Mouse (Mus musculus): Measurements from ENCODE around the gene Itgb7.

The Itgb7 gene

DNA sequence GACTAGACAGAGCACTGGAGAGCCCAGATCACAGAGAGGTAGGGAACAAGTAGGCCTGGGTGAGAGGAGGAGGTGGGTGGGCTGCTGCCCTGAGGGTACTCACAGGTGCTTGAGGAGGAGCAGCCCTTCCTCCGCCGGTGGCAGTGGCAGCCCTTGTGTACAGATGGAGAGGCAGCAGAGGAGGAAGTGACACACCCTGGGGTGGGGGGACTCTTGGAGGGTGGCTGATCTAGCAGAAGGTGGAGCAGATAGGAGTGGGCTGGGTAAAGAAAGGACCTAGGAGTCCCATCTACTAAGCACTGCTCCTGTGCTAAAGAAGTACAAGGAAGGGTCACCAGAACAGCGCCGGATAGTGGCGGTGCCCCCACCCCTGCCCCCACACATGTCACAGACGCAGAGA lies at the start of gene Itgb7:
Gene Itgb7 (minus strand): TSS at position 197 of the 400 bp plus-strand sequence.
- in situ Hi-C loops (cut with MboI, MseI): no loop called here

DNA sequence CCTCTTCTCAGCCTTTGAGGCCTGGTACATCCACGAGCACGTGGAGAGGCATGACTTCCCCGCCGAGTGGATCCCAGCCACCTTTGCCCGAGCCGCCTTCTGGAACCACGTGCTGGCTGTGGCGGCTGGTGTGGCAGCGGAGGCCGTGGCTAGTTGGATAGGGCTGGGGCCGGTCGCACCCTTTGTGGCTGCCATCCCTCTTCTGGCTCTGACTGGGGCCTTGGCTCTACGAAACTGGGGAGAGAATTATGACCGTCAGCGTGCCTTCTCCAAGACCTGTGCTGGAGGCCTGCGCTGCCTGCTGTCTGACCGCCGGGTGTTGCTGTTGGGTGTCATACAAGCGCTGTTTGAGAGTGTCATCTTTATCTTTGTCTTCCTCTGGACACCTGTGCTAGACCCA lies 48.9 kb upstream of the Itgb7 start:
- in situ Hi-C loops (cut with MboI, MseI): no loop called here

DNA sequence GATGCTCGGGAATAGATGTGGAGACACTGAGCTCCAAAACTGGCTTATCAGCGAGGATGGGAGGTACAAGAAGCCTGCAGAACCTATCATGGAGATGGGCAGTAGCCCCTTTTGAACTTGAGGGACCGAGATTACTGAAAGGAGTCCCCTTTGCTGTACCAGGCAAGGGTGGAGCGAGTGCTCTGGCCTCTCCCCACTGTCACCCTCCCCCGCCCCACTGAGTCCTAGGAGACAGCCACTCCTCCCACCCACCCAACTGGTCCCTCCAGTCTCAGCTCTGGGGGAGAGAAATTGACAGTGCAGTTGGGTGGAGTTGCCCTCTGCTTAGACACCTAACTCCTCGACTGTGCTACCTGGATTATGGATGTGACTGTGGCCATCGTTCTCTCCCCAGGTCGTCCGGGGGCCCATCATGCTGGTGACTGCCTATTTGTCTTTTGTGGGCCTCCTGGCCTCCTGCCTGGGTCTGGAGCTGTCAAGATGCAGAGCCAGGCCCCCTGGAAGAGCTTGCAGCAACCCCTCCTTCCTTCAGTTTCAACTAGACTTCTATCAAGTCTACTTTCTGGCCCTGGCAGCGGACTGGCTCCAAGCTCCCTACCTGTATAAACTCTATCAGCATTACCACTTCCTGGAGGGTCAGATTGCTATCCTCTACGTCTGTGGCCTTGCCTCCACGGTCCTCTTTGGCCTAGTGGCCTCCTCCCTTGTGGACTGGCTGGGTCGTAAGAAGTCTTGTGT lies 48.2 kb upstream of the Itgb7 start:
- in situ Hi-C loops (cut with MboI, MseI): no loop called here

DNA sequence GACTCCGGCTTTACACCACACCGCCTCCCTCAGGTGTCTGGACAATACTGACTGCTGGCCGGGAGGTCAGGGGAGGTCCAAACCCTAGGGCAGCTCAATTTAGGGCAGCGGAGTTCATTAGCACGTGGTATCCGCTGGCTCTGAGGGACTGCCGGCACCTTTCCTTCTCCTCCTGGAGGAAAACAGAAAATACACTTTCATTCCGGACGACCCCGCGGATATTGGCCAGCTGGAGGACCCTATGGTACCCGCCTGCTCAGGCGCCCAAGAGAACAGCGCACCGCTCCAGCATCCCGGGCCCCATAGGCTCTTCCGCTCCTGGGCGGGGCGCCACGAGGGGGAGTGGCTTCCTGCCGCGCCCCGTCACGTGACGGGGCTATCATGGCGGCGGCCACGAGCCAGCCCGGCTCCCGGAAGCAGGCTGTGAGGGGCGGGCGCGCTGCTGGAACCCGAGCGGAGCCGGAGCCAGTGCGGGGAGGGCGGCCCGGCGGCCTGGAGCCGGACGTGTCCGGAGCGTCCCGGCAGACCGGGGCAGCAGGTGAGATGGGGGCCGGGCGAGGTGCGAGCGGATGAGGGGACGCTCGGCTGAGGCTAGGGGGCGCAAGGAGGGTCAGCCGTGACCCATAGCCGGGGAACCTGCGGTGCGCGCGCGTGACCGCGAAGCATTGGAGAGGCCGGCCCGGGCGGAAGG lies 47.5 kb upstream of the Itgb7 start, which contains the start of gene Mfsd5:
Gene Mfsd5 (plus strand): TSS at position 363 of the 691 bp plus-strand sequence.
- in situ Hi-C loops (cut with MboI, MseI): no loop called here

DNA sequence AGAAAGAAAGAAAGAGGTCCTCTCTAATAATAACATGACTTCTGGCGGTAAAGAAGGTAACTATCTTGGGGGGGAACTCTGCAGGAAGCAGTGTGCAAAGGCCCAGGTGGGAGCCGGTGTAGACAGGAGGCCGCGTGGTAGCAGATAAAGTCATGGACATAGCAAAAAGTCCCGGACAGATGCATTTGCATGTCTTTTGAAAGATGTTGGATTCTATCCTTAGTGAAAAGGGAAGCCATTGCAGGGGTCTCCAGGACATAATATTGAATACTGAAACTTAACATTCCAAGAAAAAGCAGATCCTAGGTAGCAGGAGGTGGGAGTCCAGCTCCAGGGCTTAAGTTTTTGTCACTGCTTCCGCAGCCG lies 47.0 kb upstream of the Itgb7 start:
- in situ Hi-C loops (cut with MboI, MseI): no loop called here

DNA sequence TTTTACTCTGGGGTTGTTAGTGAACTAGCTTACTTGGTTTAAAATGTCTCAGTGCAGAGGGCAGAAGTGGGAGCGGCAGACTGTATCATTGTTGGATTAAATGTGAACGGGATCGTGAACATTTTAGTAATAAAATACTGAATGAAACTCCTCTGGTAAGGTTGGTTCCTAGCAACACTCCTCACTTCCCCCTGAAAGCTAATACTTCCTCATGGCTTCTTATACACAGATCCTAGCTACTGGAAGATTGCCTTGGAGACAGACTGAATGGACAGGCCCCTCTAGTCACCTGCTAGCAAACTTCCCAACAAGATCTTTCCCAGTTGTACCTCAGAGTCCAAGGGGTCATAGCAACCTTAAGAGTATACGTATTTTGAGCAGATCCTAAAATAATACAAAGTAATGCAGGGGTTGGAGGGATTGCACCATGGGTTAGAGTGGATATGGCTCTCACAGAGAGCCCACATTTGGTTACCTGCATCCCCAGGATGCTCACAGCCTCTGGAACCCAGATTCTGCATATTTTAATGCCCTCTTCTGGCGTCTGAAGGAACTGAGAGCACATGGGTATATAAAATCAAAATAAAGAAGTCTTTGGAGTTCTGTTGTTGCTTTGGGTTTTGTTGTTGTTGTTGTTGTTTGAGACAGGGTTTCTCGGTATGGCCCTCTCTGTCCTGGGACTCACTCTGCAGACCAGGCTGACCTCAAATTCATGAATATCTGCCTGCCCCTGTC lies 42.4 kb upstream of the Itgb7 start:
- in situ Hi-C loops (cut with MboI, MseI): no loop called here

DNA sequence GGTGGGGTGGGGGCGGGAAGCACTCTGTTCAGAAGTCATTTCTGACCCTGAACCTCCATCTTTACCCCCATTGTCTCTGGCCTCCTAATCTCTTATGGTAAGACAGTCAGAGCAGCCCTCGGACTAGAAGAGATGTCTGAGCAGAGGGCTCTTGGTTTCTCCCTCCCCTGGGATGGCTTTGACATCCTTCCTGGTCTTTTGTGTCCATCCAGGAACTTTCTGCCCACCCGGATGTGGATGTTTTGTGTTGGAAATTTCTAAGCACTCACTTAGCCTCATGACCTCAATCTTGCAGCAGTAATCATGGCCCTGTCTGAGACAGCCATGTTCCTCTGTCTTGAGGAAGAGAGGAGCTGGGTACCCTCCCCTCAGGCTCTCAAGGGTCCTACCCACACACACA lies 39.7 kb upstream of the Itgb7 start:
- in situ Hi-C loops (cut with MboI, MseI): no loop called here

DNA sequence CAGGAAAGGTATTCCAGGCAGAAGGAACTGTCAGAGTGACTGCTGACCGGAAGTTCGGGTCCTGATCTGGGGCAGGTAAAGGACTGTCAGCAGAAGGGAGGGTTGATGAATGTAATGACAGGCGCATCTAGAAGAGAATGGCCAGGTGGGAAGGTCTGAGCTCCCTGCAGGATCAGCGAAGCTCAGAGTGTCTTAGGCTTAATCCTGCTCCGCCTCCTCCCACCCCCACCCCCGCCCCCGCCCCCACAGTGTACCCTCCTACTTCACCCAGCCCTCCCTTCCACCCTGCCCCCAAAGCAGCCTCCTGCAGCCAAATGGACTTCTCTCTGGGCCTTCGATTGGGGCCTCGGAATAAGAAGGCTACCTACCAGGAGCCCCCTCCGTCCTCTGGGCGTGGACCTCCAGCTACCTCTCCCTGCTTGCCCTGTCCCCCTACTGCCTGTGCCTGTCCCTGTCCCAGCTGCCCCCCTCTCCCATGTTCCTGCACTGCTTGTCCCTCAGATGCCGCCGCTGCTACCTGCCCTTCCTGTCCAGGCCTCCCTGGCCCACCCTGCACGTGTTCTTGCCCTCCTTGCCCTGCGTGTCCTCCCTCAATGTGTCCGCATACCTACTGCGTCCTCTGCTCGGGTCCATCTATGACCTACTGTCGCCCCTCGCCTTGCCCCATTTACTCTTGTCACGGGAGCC lies 38.7 kb upstream of the Itgb7 start, which contains the start of gene Gm9918:
Gene Gm9918 (plus strand): TSS at position 290 of the 687 bp plus-strand sequence.
- in situ Hi-C loops (cut with MboI, MseI): no loop called here

DNA sequence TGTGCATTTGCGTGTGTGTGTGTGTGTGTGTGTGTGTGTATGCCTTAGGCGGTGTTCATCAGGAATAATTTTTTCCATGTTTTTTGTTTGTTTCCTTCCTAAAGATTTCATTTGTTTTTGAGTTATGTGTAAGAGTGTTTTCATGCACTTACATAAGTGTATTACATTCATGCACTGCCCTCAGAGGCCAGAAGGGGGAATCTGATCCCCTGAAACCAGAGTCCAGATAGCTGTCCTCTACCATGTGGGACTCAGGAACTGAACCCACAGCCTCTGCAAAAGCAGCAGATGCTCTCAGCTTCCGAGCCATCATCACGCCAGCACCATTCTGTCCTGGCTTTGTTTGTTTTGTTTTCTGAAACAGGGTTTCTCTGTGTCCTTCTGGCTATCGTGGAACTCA lies 33.8 kb upstream of the Itgb7 start:
- in situ Hi-C loops (cut with MboI, MseI): no loop called here

DNA sequence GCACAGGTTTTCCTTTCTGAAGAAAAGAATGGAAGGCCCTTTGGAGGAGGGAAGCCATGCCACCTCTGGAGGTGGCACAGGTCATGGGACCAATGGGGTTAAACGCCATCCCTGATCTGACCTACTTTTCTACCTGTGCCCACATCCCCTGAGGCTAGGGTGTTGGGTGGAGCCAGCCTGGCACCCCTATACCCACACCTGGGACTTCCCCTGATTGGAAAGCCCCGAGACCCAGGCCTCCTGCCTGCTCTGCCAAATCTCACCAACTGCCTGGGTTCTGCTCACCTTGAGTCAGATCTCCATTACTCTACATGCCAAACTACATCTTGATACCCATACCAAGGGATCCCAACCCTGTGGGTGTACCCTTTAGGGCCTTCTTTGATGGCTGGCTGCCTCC lies 31.3 kb upstream of the Itgb7 start:
- in situ Hi-C loops (cut with MboI, MseI): no loop called here

DNA sequence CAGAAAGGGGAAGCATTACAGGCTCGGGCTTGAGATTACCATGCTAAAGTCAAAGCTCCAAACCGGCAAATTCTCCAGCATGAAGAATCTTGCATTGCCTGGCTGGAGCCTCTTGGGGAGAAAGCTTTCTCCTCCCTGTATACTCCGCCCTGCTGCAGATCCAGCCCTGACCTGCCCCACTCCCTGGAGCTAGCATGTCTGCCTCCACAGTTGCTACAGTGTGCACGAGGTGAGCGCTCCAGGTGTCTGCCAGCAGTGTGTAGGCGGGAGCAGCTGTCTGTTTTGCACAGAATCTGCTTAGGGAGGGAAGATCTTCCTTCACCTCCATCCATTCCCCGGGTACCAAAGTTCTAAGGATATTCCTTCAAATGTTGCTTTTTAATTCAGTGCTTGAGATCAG lies 30.8 kb upstream of the Itgb7 start:
- in situ Hi-C loops (cut with MboI, MseI): no loop called here

DNA sequence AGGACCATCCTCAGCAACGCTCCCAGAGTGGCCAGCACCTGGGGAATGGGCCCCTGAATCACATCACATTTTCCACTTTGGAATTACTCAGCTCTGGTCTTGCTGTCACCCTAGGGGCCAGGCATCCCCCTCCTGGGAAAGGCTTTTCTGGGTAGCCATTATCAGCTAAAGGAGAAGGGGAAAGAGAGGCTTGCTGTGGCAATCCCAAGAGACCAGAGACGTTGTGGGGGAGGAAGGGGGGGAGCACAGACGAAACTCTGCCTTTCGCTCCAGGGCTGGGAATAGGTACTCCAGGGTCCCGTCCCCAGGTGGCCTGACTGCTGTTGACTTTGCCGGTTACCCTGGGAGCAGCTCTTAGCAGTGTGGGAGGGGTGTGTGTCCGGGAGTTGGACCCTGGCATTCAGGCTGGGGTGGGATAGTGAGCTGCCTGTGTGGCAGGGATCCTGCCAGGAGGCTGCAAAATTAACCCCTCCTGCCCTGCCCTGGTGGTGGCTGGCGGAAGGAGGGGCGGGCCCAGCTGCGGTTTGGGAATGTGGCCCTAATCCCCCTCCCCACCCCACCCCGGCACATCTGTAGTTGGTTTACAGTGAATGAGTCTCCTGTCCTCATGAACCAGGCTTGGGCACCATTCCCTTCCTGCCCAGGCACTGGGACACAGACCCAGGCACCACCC lies 27.0 kb upstream of the Itgb7 start:
- in situ Hi-C loops (cut with MboI, MseI): no loop called here

DNA sequence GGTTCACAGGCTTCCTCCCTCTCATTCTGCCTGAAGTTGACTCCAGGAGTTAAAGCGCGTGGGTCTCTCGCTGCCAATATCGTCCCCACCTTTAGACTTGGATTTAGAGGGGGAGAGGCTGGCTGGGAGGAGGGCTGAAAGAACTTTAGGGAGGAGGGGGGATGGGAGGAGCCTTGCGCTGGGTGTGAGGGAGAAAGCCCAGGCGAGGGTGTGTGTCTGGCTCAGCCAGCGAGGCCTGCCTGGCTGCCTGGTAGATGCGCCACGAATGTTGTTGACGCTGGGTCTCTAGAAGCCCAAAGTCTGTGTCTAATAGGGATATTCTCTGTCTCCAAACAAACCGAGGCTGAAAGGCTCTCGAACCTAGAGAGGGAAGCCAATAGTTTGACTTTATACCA lies 26.3 kb upstream of the Itgb7 start:
- in situ Hi-C loops (cut with MboI, MseI): no loop called here

DNA sequence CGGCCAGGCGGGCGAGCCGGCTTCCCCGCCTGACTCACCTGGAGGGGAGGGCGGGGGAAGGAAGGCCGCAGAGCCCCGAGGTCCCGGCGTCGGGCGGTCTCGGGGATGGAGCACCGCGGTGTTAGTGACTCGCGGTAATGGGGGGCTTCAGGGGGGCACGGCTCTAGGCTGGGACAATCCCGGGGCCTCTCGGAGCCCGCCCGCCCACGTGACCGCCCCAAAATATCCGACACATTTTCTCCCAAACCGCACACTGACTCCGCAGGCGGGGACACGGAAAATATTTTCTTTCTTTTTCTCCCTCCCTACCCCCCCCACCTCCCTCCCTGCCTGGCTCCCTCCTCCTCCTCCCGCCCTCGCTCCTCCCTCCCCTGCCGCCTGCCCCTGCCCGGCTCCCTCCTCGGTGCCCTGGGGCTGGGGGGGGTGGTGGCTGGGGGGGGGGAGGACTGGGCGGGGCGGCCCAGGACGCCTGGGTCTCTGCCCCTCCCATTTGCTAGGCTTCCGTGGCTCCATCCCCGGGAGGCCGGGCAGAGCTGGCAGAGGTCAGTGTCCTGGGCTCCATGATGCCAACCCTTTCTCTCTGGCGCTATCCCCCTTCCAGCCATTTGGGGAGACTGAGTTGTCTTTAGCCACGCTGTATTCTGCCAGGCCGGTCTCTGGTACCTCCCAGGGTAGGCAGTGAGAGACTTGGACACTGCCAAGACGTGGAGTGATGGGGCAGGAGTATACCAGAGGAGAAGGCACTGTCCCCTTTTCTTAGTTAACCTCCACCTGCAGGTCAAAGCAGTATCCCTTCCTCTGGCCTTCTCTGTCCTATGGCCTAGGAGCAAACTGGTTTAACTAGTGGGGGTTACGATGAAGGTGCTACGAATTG lies 25.7 kb upstream of the Itgb7 start, which contains the start of gene Rarg:
Gene Rarg (minus strand): TSS at position 316 of the 874 bp plus-strand sequence.
- in situ Hi-C loops (cut with MboI, MseI): no loop called here

DNA sequence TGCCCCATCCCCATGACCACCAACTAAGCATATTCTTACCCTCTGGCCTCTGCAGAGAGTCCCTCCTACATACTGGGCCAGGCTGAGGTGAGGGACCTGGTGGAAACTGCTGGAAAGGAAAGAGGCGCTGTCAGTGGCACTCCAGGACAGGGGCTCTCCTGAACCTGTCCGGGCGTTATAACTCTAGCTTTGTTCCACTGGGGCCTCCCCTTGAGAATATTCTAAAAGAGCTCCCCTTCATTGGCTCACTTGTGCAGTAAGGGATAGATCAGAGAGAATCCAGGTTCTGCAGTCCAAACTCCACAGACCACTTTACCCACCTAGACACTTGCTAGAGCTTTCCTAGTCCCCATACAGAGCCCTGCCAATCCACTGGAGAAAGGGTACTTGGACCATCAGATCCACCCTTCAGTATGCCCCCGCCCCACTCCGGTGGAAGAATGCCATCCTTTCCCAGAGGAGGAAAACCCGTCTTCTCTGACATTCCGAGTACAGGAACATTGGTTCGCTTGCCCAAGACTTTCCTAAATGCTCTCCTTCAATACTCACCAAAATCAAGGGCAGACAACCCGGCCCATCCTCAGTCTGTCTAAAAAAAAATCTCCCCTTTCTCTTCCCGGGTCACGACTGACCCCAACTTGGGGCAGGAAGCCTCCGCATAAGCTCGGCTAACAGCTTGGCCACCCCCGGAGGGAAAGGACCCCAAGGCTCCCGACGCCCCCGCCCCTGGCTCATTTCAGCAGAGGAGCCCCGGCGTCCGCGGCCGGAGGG lies 24.9 kb upstream of the Itgb7 start:
- in situ Hi-C loops (cut with MboI, MseI): no loop called here

DNA sequence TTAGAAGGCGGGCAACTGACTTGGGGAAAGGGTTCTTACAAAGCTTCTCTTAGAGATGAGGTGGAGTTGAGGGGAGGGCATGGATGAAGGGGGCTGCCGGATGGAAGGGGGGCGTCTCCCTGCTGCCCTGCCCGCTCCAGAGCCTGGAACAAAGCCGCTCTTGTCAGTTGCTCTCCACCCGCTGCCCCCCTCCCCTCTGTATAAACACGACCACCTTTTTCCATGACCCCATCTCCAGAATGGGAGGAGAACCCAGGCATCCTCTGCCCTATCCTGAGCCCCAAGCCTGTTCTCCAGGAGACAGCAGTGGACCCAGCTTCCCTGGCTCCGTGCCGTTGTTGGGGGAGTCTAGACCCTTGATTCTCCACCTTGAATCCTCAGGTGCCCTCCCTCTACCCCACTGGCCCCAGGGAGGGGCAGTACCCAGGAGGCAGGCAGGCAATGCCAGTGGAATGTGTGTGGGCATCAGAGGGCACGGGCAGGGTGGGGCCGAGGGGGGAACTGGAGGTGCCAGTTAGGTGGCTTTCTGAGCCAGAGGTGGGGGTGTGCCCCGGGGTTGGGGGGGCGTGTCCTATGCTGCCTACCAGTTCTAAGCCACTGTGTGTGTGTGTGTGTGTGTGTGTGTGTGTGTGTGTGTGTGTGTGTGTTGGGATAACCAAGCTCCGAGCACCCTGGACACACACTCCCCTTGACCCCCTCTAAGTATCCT lies 24.0 kb upstream of the Itgb7 start:
- in situ Hi-C loops (cut with MboI, MseI): no loop called here

DNA sequence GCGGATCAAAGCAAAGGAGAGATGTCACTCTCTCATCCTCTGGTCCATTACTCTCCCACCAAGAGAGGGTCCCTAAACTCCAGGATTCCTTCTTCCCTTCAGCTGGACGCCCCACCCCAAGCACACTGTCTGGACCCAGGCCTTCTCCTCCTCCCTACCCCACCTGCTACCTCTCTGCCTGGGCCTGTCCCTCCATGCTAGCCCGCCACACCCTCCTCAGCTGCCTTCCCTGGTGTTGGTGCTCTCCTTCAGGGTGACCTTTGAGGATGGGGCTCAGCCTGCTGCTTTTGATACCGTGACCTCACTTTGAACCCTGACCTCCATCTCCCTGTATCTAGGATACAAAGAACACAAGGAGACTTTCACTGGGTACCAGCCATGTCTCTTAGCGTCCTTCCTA lies 18.8 kb upstream of the Itgb7 start:
- in situ Hi-C loops (cut with MboI, MseI): no loop called here

DNA sequence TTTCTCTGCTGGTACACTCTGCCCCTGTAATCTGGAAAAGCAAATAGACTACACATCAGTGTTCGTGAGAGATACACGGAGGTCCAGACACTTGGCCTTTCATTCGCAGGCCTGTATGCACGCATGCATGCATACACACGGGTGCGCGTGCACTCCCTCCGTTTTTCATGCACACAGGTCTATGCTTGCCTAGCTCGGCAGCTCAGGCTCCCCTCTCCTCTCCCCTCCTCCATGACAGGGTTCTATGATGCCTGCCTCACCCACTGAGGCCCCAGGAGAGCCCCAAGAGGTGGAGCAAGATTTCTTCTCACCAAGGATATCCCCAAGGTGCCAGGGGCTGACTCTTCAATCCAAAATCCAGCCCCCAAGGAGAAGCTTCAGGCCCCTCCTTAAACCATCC lies 18.2 kb upstream of the Itgb7 start:
- in situ Hi-C loops (cut with MboI, MseI): no loop called here

DNA sequence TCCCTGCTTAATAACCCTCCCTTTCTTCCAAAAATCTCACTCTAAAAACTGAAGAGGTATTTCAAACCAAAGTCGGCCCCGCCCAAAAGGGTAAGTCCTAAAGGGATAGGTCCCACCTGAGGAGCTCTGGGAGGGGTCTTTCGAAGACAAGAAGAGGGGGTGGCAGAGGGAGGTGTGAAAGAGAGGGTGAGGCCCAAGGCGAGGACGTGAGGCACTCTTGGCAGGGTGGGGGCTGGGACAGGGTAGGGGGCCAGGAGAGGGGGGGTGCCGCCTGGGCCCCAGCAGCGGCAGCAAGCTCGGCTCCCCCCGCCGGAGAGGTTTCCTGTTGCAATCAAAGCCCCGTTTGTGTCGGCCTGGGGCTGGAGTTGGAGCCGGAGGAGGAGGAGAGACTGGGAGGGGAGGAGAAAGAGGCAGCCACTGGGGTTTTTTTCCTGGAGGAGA lies 17.5 kb upstream of the Itgb7 start:
- in situ Hi-C loops (cut with MboI, MseI): no loop called here
